Mouse (Mus musculus): ENCODE results near the gene 6330409D20Rik. TPM values are rescaled to one million over a fixed set of nuclear protein-coding genes. Genes with fewer than 3 reads are reported as not detected.
A peak's percentile ranks its signal among the peaks of the same experiment; 100 is the strongest.

6330409D20Rik gene
- polyA plus RNA-seq, 1 experiment from 2014 or later, result 0.24 TPM

DNA sequence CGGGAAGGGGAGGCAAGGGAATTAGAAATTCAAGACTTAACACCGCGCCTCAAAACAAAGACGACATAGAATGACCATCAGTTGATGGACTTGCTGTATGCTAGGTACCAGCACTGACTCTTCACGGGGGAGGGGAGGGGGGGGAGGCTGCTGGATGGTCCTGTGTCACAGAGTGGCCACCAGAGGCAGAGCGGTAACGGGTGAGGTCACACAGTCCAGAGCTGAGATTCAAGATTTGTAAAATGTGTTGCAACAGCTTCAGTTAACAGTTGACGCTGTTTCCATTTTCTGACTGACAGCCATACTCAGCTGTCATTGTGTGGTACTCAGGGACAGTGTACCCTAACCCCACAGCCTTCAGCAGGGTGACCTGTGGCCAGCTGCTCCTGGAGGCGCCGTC is 11.4 kb upstream of the 6330409D20Rik start:
- H3K4me3 ChIP-seq, result no peak overlapping the region; the same call in 1 of the 2 replicates

GRCm38 (mm10) chr2:32751665-32752033 is 10.8 kb upstream of the 6330409D20Rik start:
- Histone ChIP-seq H3K27ac (no peak overlapping the region), H3K4me2 (peak overlapping the region; percentile 59), H3K4me1 (peaks cover 4% of the 10 kb centered on the region; the same call in 1 of the 2 replicates), H3K4me3 (peak overlapping the region; percentile 36), H3K9me3 (no peaks in the 10 kb centered on the region), H3K9ac (no peak overlapping the region), H3K36me3 (peaks cover 27% of the 10 kb centered on the region; the same call in 1 of the 2 replicates), H3K27me3 (no peaks in the 10 kb centered on the region)
- WGBS, result 41% methylated on average over 8 of the region's 10 CpGs
- ATAC-seq (ENCODE audit: borderline replicate concordance, extremely low read depth, low FRiP score, low TSS enrichment), result no peak

More for the DNA sequence above, 11.4 kb upstream of the 6330409D20Rik start:
- Histone ChIP-seq H3K4me1 (peaks cover 4% of the 10 kb centered on the region; the same call in 1 of the 2 replicates), H3K27me3 (no peaks in the 10 kb centered on the region), H3K36me3 (peaks cover 27% of the 10 kb centered on the region; the same call in 1 of the 2 replicates), H3K27ac (0 out of 2 replicates have a peak overlapping the region, but pooled peaks have one; percentile 19), H3K4me2 (peak overlapping the region; percentile 59; the same call in 1 of the 2 replicates), H3K9me3 (no peaks in the 10 kb centered on the region), H3K9ac (no peak overlapping the region)
- no peak for ATAC-seq (ENCODE audit: borderline replicate concordance, extremely low read depth, low FRiP score, low TSS enrichment)
- 63% methylated on average over 10 of the region's 10 CpGs for WGBS

DNA sequence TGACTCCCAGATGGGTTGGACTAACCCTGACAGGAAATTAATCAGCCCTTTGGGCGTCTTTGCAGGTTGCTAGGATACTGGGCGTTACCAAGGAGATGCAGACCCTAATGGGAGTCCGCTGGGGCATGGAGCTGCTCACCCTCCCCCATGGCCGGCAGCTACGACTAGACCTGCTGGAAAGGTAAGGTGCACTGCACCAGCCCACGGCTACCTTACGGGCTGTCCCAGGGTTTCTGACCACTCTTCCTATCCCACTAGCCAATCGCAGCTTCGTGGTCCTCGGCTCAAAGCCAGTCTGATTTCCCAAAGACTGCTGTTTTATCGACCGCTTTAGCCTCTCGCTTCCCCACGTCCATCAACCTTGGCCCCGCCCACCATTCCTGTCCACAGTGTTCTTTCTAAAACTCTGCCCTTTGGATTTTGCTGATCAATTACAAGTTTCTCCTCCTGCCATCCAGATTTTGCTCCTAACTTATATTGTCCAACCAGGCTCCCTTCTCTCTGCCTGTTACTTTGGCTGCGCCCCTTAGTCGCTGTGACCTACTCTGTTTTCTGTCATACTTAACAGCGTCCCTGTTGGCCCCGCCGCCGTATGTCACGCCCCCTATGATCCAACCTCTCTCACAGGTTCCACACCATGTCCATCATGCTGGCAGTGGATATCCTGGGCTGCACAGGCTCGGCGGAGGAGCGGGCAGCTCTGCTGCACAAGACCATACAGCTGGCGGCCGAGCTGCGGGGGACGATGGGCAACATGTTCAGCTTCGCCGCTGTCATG is 10.3 kb upstream of the 6330409D20Rik start:
- no peaks in the 10 kb centered on the region for H3K27me3 ChIP-seq
- peaks cover 4% of the 10 kb centered on the region; the same call in 1 of the 2 replicates for H3K4me1 ChIP-seq
- WGBS, result 19% methylated on average over 31 of the region's 31 CpGs

GRCm38 (mm10) chr2:32750199-32750598 is 9.4 kb upstream of the 6330409D20Rik start:
- Histone ChIP-seq H3K9ac (no peak overlapping the region), H3K27me3 (no peaks in the 10 kb centered on the region), H3K4me3 (no peak overlapping the region), H3K9me3 (no peaks in the 10 kb centered on the region), H3K36me3 (peaks cover 35% of the 10 kb centered on the region; the same call in 1 of the 2 replicates), H3K27ac (no peak overlapping the region), H3K4me2 (no peak overlapping the region), H3K4me1 (peaks cover 4% of the 10 kb centered on the region; the same call in 1 of the 2 replicates)
- no peak for ATAC-seq (ENCODE audit: borderline replicate concordance, extremely low read depth, low FRiP score, low TSS enrichment)
- 71% methylated on average over 7 of the region's 7 CpGs for WGBS

More for the DNA sequence above, 10.3 kb upstream of the 6330409D20Rik start:
- Histone ChIP-seq H3K9me3 (no peaks in the 10 kb centered on the region), H3K4me3 (peak overlapping the region; percentile 36), H3K4me2 (peak overlapping the region; percentile 59), H3K27ac (no peak overlapping the region), H3K9ac (no peak overlapping the region), H3K36me3 (peaks cover 30% of the 10 kb centered on the region; the same call in 1 of the 2 replicates)
- peak; percentile 81 for ATAC-seq (ENCODE audit: borderline replicate concordance, extremely low read depth, low FRiP score, low TSS enrichment)

- Histone ChIP-seq H3K27ac (no peak overlapping the region), H3K4me3 (no peak overlapping the region), H3K9ac (no peak overlapping the region), H3K4me1 (peaks cover 4% of the 10 kb centered on the region; the same call in 1 of the 2 replicates), H3K27me3 (no peaks in the 10 kb centered on the region), H3K4me2 (no peak overlapping the region), H3K36me3 (peaks cover 32% of the 10 kb centered on the region; the same call in 1 of the 2 replicates), H3K9me3 (no peaks in the 10 kb centered on the region)
- WGBS, result 78% methylated on average over 16 of the region's 16 CpGs
- ATAC-seq (ENCODE audit: borderline replicate concordance, extremely low read depth, low FRiP score, low TSS enrichment), result no peak
Observed at GRCm38 (mm10) chr2:32749082-32749481, 8.3 kb upstream of the 6330409D20Rik start.

DNA sequence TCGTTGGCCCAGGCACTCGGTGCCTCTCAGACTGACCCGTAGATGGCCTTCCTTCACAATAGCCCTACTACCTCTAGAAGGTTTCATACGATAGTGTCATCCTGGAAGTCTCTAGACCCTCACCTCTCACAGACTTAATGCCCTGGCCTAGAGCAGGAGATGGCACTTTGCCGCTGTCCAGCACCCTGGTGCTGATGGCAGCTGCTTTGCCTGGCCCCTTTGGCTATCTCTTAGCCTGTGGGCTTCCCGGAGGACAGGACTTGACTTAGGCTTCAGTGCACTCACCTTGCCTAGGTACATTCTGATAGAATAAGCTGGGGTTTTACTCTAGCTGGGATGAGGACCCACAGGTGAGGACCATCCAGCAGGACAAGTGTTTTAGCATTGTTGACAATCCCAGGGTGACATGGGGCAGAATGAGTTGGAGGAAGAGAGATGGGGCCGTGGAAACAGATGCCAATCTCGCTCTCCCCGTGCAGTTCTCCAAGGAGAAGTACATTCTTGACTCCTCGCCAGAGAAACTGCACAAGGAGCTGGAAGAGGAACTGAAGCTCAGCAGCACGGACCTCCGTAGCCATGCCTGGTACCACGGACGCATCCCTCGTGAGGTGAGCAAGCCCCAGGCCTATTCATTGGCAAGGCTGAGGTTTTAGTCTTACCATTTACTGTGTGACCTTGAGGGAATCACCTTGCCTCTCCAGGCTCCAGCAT is 3.6 kb upstream of the 6330409D20Rik start:
- Histone ChIP-seq H3K4me3 (no peak overlapping the region), H3K4me1 (peaks cover 17% of the 10 kb centered on the region), H3K4me2 (no peak overlapping the region), H3K9ac (no peak overlapping the region), H3K27ac (no peak overlapping the region), H3K9me3 (no peaks in the 10 kb centered on the region), H3K36me3 (peaks cover 13% of the 10 kb centered on the region; the same call in 1 of the 2 replicates), H3K27me3 (peaks cover 31% of the 10 kb centered on the region)
- no peak for ATAC-seq (ENCODE audit: borderline replicate concordance, extremely low read depth, low FRiP score, low TSS enrichment)
- 63% methylated on average over 15 of the region's 15 CpGs for WGBS

DNA sequence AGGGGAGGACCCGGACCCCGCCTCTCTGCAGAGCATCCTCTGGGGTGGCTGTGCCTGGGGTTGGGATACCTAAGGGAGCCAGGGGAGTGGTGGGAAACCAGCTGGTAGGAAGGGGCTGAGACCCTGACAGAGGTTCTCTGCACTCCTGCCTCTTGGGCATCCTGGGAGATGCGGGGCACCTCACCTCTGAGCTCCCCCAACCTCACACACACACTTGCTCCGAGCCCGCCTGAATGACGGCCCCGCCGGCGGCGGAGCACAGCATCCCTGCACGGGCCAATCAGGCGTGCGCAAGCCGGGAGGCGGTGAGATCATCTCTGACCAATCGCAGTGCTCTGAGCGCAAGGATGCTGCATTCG is 1.3 kb upstream of the 6330409D20Rik start:
- ATAC-seq (ENCODE audit: borderline replicate concordance, extremely low read depth, low FRiP score, low TSS enrichment), result peak; percentile 27
- H3K4me3 ChIP-seq, result no peak overlapping the region
- H3K9me3 ChIP-seq, result no peaks in the 10 kb centered on the region
- H3K27ac ChIP-seq, result no peak overlapping the region
- peak overlapping the region; percentile 77 for H3K4me2 ChIP-seq
- no peak overlapping the region for H3K9ac ChIP-seq
- H3K36me3 ChIP-seq, result peaks cover 10% of the 10 kb centered on the region; the same call in 1 of the 2 replicates
- H3K27me3 ChIP-seq, result peaks cover 31% of the 10 kb centered on the region
- H3K4me1 ChIP-seq, result peaks cover 17% of the 10 kb centered on the region
- 29% methylated on average over 18 of the region's 18 CpGs for WGBS

DNA sequence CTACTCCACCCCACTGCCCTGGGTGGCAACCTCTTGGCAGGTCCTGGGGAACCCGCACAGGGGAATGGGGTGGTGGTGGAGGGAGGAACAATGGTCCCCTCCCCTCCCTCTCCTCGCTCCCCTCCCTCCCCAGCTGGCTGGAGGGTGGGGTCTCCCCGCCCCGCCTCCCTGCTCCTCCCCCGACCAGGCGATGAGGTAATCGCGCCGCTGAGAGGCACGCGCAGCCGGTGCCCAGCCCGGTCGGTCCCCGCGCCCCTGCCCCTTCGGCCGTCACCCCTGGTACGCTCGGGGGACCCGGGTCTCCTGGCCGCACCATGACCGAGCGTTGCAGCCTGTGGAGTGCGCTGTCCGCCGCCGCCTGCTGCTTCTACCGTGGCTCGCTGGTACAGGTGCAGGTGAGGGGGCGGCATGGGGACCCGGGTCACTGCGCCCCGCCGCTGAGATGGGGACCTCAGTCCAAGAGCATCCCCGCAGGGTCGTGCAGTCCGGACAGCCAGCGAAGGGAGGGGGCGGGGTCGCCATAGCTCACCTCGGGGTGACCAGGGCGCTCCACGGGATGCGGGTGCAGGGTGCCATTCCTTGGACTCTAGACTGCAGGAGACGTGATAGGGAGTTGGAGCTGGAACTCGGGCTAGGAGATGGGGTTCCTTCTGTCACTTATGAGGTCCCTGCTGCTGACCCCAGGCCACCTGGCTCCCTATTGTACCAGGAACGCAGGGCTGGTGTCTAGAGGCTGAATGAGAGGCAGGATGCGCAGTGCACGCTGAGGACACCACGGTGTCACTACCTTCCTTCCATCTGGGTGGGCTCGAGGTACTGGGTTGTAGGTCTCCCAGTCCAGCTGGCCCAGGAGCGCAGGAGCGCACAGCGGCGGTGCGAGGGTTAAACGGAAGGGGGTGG is 707 bp upstream of the 6330409D20Rik start:
- ATAC-seq (ENCODE audit: borderline replicate concordance, extremely low read depth, low FRiP score, low TSS enrichment), result peak; percentile 40
- peak overlapping the region; percentile 77 for H3K4me2 ChIP-seq
- H3K9me3 ChIP-seq, result no peaks in the 10 kb centered on the region
- peak overlapping the region; percentile 42 for H3K4me3 ChIP-seq
- peaks cover 17% of the 10 kb centered on the region for H3K4me1 ChIP-seq
- H3K36me3 ChIP-seq, result peaks cover 10% of the 10 kb centered on the region; the same call in 1 of the 2 replicates
- 7% methylated on average over 54 of the region's 58 CpGs for WGBS
- H3K27me3 ChIP-seq, result peaks cover 31% of the 10 kb centered on the region
- H3K9ac ChIP-seq, result peak overlapping the region; percentile 32; the same call in 1 of the 2 replicates
- H3K27ac ChIP-seq, result no peak overlapping the region

DNA sequence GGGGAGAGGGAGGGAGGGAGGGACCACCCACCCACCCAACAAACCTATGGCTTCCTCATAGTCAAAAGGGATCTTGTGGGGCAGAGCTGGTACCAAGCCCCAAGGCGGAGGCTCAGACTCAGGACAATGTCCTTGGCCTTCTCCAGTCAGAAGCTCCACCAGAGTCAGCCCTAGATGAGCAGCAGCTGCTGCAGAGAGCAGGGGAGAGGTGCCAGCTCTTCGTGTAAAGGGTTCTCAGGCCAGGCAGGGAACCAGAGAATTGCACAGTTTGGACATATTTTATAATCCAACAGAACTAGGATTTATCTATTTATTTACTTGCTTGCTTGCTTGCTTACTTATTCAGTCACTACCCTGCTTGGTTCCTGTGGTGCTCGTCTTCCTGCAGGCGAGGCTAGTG is 1.5 kb downstream of the 6330409D20Rik start:
- Histone ChIP-seq H3K4me3 (no peak overlapping the region), H3K36me3 (no peaks in the 10 kb centered on the region), H3K27ac (no peak overlapping the region), H3K9ac (no peak overlapping the region), H3K27me3 (peaks cover 31% of the 10 kb centered on the region), H3K4me2 (no peak overlapping the region), H3K9me3 (no peaks in the 10 kb centered on the region), H3K4me1 (peaks cover 29% of the 10 kb centered on the region)
- 70% methylated on average over 4 of the region's 4 CpGs for WGBS
- ATAC-seq (ENCODE audit: borderline replicate concordance, extremely low read depth, low FRiP score, low TSS enrichment), result no peak

GRCm38 (mm10) chr2:32737008-32737407 is 3.8 kb downstream of the 6330409D20Rik start:
- Histone ChIP-seq H3K36me3 (no peaks in the 10 kb centered on the region), H3K9me3 (no peaks in the 10 kb centered on the region), H3K4me3 (no peak overlapping the region), H3K27ac (no peak overlapping the region), H3K4me1 (peaks cover 33% of the 10 kb centered on the region), H3K27me3 (peaks cover 20% of the 10 kb centered on the region), H3K4me2 (no peak overlapping the region), H3K9ac (no peak overlapping the region)
- 43% methylated on average over 6 of the region's 6 CpGs for WGBS
- no peak for ATAC-seq (ENCODE audit: borderline replicate concordance, extremely low read depth, low FRiP score, low TSS enrichment)

DNA sequence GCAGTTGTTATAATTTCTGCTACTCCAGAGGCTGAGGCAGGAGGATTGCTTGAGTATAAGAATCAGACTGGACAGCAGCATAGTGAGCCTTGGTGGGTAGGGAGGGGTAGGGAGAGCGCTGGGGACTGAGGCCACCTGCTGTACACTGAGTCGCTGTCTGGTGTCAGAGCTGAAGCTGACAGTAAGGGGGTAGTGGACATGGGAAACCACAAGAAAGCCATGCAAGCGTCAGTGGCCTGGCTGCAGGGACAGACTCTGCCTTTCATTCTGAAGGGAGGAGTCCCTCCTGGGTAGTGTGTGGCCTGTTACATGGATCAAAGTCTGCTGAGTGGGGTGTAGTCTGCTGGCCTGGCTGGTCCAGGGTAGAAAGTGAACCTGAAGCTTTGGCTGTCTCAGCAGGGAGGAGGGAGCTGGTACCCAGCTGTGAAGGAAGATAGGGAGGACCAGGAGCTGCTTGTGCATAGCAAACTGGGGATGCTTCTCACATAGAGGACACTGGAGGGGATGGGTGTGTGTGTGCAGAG is 4.4 kb downstream of the 6330409D20Rik start:
- Histone ChIP-seq H3K36me3 (no peaks in the 10 kb centered on the region), H3K4me3 (no peak overlapping the region), H3K27ac (0 out of 2 replicates have a peak overlapping the region, but pooled peaks have one; percentile 69), H3K27me3 (peaks cover 14% of the 10 kb centered on the region), H3K4me1 (peaks cover 31% of the 10 kb centered on the region), H3K4me2 (no peak overlapping the region), H3K9me3 (no peaks in the 10 kb centered on the region), H3K9ac (no peak overlapping the region)
- WGBS, result 38% methylated on average over 3 of the region's 3 CpGs
- ATAC-seq (ENCODE audit: borderline replicate concordance, extremely low read depth, low FRiP score, low TSS enrichment), result no peak

Data from lung, embryonic 15.5 days (tissue).